Mouse (Mus musculus): ENCODE data around the gene Notch1.

Notch1 gene

GRCm38 (mm10) chr2:26478685-26479205, 37.7 kb downstream of the Notch1 start:
- no peak for DNase-seq

GRCm38 (mm10) chr2:26477911-26478310, 38.6 kb downstream of the Notch1 start:
- DNase-seq = no peak

GRCm38 (mm10) chr2:26475505-26476430, 40.7 kb downstream of the Notch1 start:
- DNase-seq = no peak

GRCm38 (mm10) chr2:26474789-26475504, 41.5 kb downstream of the Notch1 start:
- DNase-seq = no peak

GRCm38 (mm10) chr2:26472312-26473090, 44.0 kb downstream of the Notch1 start:
- peak; percentile 78 to 80 for DNase-seq

GRCm38 (mm10) chr2:26471652-26472285, 44.7 kb downstream of the Notch1 start:
- DNase-seq = peak; percentile 62 to 65

- peak; percentile 59 to 61 for DNase-seq
Observed at GRCm38 (mm10) chr2:26470967-26471366, 45.5 kb downstream of the Notch1 start.

- no peak for DNase-seq
Observed at GRCm38 (mm10) chr2:26468376-26468775, 48.1 kb downstream of the Notch1 start.

GRCm38 (mm10) chr2:26463412-26463811, 53.1 kb downstream of the Notch1 start:
- DNase-seq = no peak

GRCm38 (mm10) chr2:26462980-26463379, 53.5 kb downstream of the Notch1 start:
- no peak for DNase-seq

GRCm38 (mm10) chr2:26461667-26462066, 54.8 kb downstream of the Notch1 start:
- DNase-seq = no peak

- no peak for DNase-seq
Observed at GRCm38 (mm10) chr2:26460837-26461236, 55.6 kb downstream of the Notch1 start.

- DNase-seq = peak; percentile 61 to 63
Observed at GRCm38 (mm10) chr2:26460097-26460646, 56.3 kb downstream of the Notch1 start.

GRCm38 (mm10) chr2:26459478-26459877, 57.0 kb downstream of the Notch1 start:
- DNase-seq = no peak

GRCm38 (mm10) chr2:26458402-26459124, 57.9 kb downstream of the Notch1 start:
- no peak for DNase-seq

GRCm38 (mm10) chr2:26449121-26450060, 67.1 kb downstream of the Notch1 start:
- peak; percentile 95 to 98 for DNase-seq

- peak in 1 of 2 experiments; percentile 8 for DNase-seq
Observed at GRCm38 (mm10) chr2:26447451-26447850, 69.0 kb downstream of the Notch1 start.

- peak in 1 of 2 experiments; percentile 13 for DNase-seq
Observed at GRCm38 (mm10) chr2:26446671-26447070, 69.8 kb downstream of the Notch1 start.

GRCm38 (mm10) chr2:26445666-26446445, 70.6 kb downstream of the Notch1 start:
- DNase-seq = peak; percentile 94 to 96
